Mouse (Mus musculus) lung, adult 2 months (tissue): ENCODE measurements at regions not wholly inside any gene's neighbourhood (a gene's known extent, or its start where the extent isn't known, plus 50 kb on each side); places are given as distances from the start of the nearest gene placed in this dataset.

Experiments used
- CTCF ChIP-seq: fragments of 200-500 bp; IDR thresholded peaks from 2 replicates; pipeline ENCODE4 v1.5.1; 2011; ENCODE audit warnings: mild to moderate bottlenecking, low read length, control low read depth; ENCODE audit not compliant: insufficient read depth
- POLR2A ChIP-seq: fragments of 200-500 bp; IDR thresholded peaks from 2 replicates; pipeline ENCODE4 v1.6.1; 2011; ENCODE audit warnings: low read depth, mild to moderate bottlenecking, control low read depth, low read length, borderline replicate concordance; ENCODE audit errors: extremely low read depth

- TF ChIP-seq CTCF (no peak), POLR2A (no peak)
Observed at GRCm38 (mm10) chr9:30283771-30284148, 143.1 kb upstream of the Snx19 start.
